Mouse (Mus musculus) c-Kit-positive CD71-positive TER-119-negative erythroid progenitor cells, embryonic 14.5 days (primary cell): ENCODE measurements around the gene Ttc5.
"Not testable (repeated sequence)": the region's sequence is repeated elsewhere in the genome, so short reads cannot be mapped to it uniquely, and the experiment has no call there.

Experiments used
- DNase-seq: peaks from one replicate; pipeline ENCODE4 v3.0.0-alpha.2; 2013; ENCODE audit warnings: low read depth

The Ttc5 gene

DNA sequence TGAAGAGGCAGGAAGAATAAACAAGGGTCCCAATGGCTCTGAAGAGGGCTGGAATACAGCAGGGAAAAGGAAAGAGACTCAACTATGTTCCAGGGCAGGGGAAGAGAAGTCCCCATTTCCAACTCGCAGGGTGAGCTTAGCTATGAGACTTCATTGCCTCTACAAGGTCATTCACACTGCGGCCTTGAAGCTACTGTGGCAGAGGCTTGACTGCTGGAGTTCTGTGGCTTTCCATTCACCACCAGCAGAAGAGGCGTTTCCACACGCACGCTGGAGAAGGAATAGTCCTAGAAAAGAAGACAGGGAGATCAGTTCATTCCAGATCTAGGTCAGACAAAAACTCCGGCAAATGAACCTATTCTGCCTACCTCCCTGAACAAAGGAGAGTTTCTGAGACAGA is 19.6 kb downstream of the Ttc5 start:
- DNase-seq = no peak

DNA sequence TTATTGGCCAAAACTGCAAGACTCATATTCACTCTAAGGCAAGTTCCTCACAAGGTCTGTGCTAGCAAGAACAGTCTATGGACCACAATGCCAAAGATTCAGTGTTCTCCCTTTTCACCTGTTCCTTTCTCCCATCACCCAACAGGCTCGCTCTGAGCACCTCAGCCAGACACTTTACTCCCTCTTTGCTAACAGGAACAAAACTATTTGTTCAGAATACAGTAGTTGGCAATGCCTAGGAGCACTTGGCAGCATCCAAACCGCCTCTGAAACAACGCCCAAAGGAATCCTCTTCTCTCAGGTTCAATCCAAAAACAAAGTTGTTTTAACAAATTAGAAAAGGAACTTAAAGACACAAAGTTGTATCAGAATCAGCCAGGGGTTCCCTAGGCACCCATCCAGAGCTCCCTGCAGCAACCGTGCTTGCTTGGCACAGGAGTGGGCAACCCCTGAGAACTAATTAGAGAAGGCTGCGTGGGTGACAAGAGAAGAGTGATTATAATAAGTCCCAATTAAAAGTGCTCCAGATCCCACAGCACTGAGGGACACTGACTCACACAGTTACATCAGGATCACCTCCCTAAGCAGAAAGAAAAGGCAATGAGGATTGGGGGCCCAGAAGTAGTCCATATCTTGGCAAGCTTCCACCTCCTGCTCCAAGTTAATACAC is 26.8 kb downstream of the Ttc5 start:
- no peak for DNase-seq

DNA sequence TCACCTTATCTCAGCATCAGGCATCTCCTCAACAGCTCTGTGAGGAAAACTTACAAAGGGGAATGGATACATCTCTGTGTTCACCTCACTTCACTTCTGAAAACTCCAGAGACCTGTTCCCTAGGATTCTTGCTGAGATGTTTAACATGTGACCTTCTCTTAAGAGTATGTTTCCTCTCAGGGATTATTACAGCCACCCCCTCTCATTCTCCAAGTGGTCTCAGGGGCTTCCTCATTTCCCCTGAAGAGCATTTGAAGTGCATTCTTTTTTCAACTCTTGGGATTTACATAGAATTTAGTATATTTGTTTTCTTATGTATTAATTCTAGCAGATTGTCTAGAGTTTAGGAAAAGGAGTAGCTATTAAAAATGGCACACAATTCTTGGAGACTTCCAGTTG is 40.3 kb downstream of the Ttc5 start, which contains the start of gene Olfr749:
Gene Olfr749, minus strand, starts transcription at position 101 of the 400 bp plus-strand sequence.
- DNase-seq = no peak

DNA sequence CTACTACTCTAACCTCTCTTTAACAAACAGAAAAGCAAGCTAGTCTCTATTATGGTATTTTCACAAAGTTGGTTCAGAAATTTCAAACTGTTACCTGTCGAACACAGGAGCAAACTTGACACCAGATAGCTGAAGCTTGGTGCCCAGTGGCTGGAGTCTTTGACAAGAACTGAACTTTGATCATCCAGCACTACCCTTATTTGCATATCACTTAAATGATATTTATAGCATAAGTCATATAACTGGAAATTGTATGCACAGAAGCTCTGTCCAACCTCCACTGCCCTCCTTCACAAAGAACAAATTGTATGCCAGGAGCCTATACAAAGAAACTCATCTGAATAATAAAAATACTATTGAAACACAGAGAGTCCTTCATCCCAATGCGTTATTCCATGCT is 43.7 kb downstream of the Ttc5 start:
- no peak for DNase-seq

DNA sequence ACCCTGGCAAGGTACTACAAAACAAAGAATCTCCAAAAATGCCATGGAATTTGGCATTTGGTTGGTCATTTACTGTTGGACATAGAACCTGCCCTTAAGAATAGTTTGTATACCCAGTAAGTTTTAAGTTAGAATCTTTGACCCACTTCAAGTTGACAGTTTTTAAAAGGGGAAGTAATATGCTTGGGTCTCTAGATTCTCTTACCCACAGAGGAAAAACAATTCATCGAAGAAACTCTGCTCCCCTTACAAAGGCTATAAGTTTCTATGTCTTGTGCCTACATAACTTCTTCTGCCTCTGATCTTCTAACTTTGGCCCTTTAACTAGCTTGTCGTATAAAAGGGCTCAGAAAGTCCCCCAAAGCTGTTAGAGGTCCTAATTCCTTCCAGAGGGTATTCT is 45.0 kb downstream of the Ttc5 start:
- DNase-seq = no peak

DNA sequence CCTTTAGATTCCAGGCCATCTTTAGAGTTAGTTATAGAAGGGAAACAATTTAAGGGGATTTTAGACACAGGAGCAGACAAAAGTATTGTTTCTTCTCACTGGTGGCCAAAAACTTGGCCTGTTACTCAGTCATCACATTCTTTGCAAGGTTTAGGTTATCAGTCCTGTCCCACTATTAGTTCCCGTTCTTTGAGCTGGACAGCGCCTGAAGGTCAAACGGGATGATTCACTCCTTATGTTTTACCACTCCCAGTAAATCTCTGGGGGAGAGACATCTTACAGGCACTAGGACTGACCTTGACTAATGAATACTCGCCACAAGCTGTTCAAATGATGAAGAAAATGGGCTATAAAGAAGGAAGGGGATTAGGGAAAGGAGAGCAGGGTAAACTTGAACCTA is 62.9 kb downstream of the Ttc5 start:
- not testable (repeated sequence) for DNase-seq

DNA sequence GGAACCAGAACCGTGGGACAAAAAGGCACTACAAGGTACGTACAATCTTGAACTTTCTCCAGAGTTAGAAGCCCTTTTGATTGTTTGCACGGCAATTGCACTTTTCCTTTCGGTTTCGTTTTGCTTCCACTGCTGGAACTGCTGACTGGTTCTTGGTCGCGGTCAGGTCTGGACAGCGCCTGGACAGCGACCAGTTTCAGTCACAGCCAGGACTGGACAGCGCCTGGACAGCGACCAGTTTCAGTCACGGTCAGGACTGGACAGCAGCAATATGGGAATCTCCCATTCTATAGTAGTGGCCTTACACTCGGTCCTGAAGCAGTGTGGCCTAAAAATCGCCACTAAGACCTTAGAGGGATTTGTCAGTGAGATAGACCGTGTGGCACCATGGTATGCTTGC is 65.4 kb downstream of the Ttc5 start:
- not testable (repeated sequence) for DNase-seq
